Mouse (Mus musculus): ENCODE measurements at regions not wholly inside any gene's neighbourhood (a gene's known extent, or its start where the extent isn't known, plus 50 kb on each side); places are given as distances from the start of the nearest gene placed in this dataset.

DNA sequence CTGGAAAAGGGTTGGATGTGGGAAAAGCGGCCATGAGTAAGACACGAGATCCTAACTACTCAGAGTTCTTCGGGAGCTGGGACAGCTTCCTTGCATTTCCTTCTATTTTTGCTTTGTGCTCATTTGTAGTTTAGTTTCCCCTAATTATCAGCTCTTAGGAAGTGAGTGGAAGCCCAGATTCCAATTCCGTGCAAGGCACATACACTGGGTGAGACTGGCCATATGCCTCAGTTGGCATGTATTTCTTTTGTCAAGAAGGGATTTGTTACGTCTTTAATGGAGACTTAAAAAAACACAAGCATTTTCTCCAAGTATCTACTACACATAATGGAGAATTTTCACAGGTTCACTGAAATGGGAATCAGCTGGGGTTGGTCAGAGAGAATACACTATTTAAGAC lies 96.4 kb downstream of the Sec61b start:
- TF ChIP-seq CTCF (IDR thresholded peaks at IDR 0.05; ENCODE audit: control insufficient read depth, insufficient read depth, insufficient read length) (no peak), MYOD1 (IDR thresholded peaks at IDR 0.05; ENCODE audit: control insufficient read depth, insufficient read length, low read depth) (no peak), MAX (IDR thresholded peaks at IDR 0.05) (no peak), USF1 (IDR thresholded peaks at IDR 0.05; ENCODE audit: low read depth) (no peak), MYOG (IDR thresholded peaks at IDR 0.05; ENCODE audit: control insufficient read depth, extremely low read depth, insufficient read length) (no peak), FOSL1 (IDR thresholded peaks at IDR 0.05; ENCODE audit: insufficient read depth, low read length, poor library complexity, severe bottlenecking) (no peak), CEBPB (IDR thresholded peaks at IDR 0.05; ENCODE audit: low read depth) (no peak)
